Mouse (Mus musculus) MEL (cell line): ENCODE data around the gene Dram1. TPM values are rescaled to one million over a fixed set of nuclear protein-coding genes. Genes with fewer than 3 reads are reported as not detected.
A peak's percentile ranks its signal among the peaks of the same experiment; 100 is the strongest.

ENCODE experiments used
- DNase-seq: peaks from one replicate; pipeline ENCODE4 v3.0.0; 2011; ENCODE audit warnings: low read depth, low spot score
- H3K27ac ChIP-seq: 2 replicates; pipeline ENCODE4 v1.5.1; 2012; ENCODE audit warnings: low read depth, mild to moderate bottlenecking, control low read depth, low read length, moderate library complexity; ENCODE audit not compliant: control insufficient read depth
- H3K27me3 ChIP-seq, 2 experiments: fragments of 150-350 bp in 1 of 2; sonication (generic) in 1 of 2; 2 replicates each; pipeline ENCODE4 v1.6.1; 2012; ENCODE audit warnings: low read length in 2 of 2, mild to moderate bottlenecking in 2 of 2, improper control_type of control experiment in 1 of 2, moderate library complexity in 1 of 2; ENCODE audit not compliant: insufficient read depth in 2 of 2, control insufficient read depth in 1 of 2
- H3K36me3 ChIP-seq, 2 experiments: 2 replicates each; pipeline ENCODE4 v1.6.1; 2012 to 2014; ENCODE audit warnings: low read length in 2 of 2, improper control_type of control experiment in 1 of 2, inconsistent platforms in 1 of 2, mild to moderate bottlenecking in 1 of 2; ENCODE audit not compliant: insufficient read depth in 2 of 2, control insufficient read depth in 1 of 2
- H3K4me1 ChIP-seq, 2 experiments: fragments of 150-350 bp in 1 of 2; sonication (generic) in 1 of 2; 2 replicates each; pipeline ENCODE4 v1.6.1; 2012; ENCODE audit warnings: low read length in 2 of 2, improper control_type of control experiment in 1 of 2, mild to moderate bottlenecking in 1 of 2; ENCODE audit not compliant: insufficient read depth in 2 of 2, control insufficient read depth in 1 of 2
- H3K4me3 ChIP-seq, 2 experiments: fragments of 150-350 bp in 1 of 2; sonication (generic) in 1 of 2; 2 replicates each; pipeline ENCODE4 v1.5.1; 2012; ENCODE audit warnings: low read depth in 2 of 2, low read length in 2 of 2, mild to moderate bottlenecking in 2 of 2, moderate library complexity in 2 of 2, control low read depth in 1 of 2, improper control_type of control experiment in 1 of 2; ENCODE audit not compliant: control insufficient read depth in 1 of 2, insufficient read depth in 1 of 2
- H3K79me2 ChIP-seq: 2 replicates; pipeline ENCODE4 v1.6.1; 2012; ENCODE audit warnings: mild to moderate bottlenecking, low read length, moderate library complexity; ENCODE audit not compliant: control insufficient read depth, poor library complexity, insufficient read depth
- H3K9ac ChIP-seq: 2 replicates; pipeline ENCODE4 v1.6.1; 2012; ENCODE audit warnings: low read depth, mild to moderate bottlenecking, control low read depth, low read length, moderate library complexity; ENCODE audit not compliant: control insufficient read depth, poor library complexity, severe bottlenecking
- H3K9me3 ChIP-seq: fragments of 150-350 bp; sonication (generic); replicated peaks from 2 replicates; pipeline ENCODE4 v1.6.1; 2012; ENCODE audit warnings: mild to moderate bottlenecking, low read length, improper control_type of control experiment, moderate library complexity; ENCODE audit not compliant: insufficient read depth
- CTCF ChIP-seq, 3 experiments: IDR thresholded peaks in 2 of 3; conservative IDR thresholded peaks in 1 of 3; 2 replicates each; pipeline ENCODE4 v1.5.1; 2011 to 2012; ENCODE audit warnings: low read length in 3 of 3, low read depth in 2 of 3, mild to moderate bottlenecking in 2 of 3, improper control_type of control experiment in 1 of 3, inconsistent platforms in 1 of 3, mixed read lengths in 1 of 3, moderate library complexity in 1 of 3; ENCODE audit not compliant: control insufficient read depth in 1 of 3, insufficient read depth in 1 of 3, poor library complexity in 1 of 3, severe bottlenecking in 1 of 3
- ELF1 ChIP-seq: IDR thresholded peaks from 2 replicates; pipeline ENCODE4 v1.6.1; 2014; ENCODE audit warnings: low read depth, mild to moderate bottlenecking, inconsistent platforms, low read length, improper control_type of control experiment, moderate library complexity
- ETS1 ChIP-seq: IDR thresholded peaks from 2 replicates; pipeline ENCODE4 v1.6.1; 2012; ENCODE audit warnings: low read depth, mild to moderate bottlenecking, inconsistent platforms, low read length, improper control_type of control experiment, moderate library complexity
- GATA1 ChIP-seq: IDR thresholded peaks from 2 replicates; pipeline ENCODE4 v1.6.1; 2011; ENCODE audit warnings: low read depth, low read length, improper control_type of control experiment
- MAFK ChIP-seq: IDR thresholded peaks from 2 replicates; pipeline ENCODE4 v1.6.1; 2011; ENCODE audit warnings: low read depth, mild to moderate bottlenecking, low read length, improper control_type of control experiment, borderline replicate concordance
- NELFE ChIP-seq: IDR thresholded peaks from 2 replicates; pipeline ENCODE4 v1.6.1; 2011; ENCODE audit warnings: low read depth, low read length, improper control_type of control experiment
- NRF1 ChIP-seq: IDR thresholded peaks from 2 replicates; pipeline ENCODE4 v1.6.1; 2014; ENCODE audit warnings: low read depth, mild to moderate bottlenecking, inconsistent platforms, low read length, improper control_type of control experiment, moderate library complexity; ENCODE audit not compliant: poor library complexity, insufficient read depth, severe bottlenecking
- POLR2A ChIP-seq, 2 experiments: IDR thresholded peaks; 2 replicates each; pipeline ENCODE4 v1.6.1; 2011 to 2012; ENCODE audit warnings: low read length in 2 of 2, mild to moderate bottlenecking in 2 of 2, control low read depth in 1 of 2, improper control_type of control experiment in 1 of 2, low read depth in 1 of 2, moderate library complexity in 1 of 2; ENCODE audit not compliant: control insufficient read depth in 1 of 2, insufficient read depth in 1 of 2, poor library complexity in 1 of 2
- POLR2AphosphoS2 ChIP-seq: IDR thresholded peaks from 2 replicates; pipeline ENCODE4 v1.6.1; 2011; ENCODE audit warnings: low read length, improper control_type of control experiment
- RCOR1 ChIP-seq: IDR thresholded peaks from 2 replicates; pipeline ENCODE4 v1.6.1; 2012; ENCODE audit warnings: low read depth, mild to moderate bottlenecking, inconsistent platforms, low read length, improper control_type of control experiment
- TCF12 ChIP-seq: IDR thresholded peaks from 2 replicates; pipeline ENCODE4 v1.6.1; 2014; ENCODE audit warnings: low read depth, mild to moderate bottlenecking, inconsistent platforms, low read length, improper control_type of control experiment, moderate library complexity
- ZNF384 ChIP-seq: IDR thresholded peaks from 2 replicates; pipeline ENCODE4 v1.6.1; 2012; ENCODE audit warnings: low read depth, mild to moderate bottlenecking, inconsistent platforms, low read length, improper control_type of control experiment
- polyA plus RNA-seq, 2 experiments: library from polyadenylated mRNA; stranded (reverse) in 1 of 2; unstranded in 1 of 2; fragments of >175 nt in 1 of 2; fragments of >200 nt in 1 of 2; gene quantifications; 2 replicates each; pipeline versions ENCODE4 v1.2.1 to v1.2.4; 2012; ENCODE audit warnings: low replicate concordance in 2 of 2, low read depth in 1 of 2; ENCODE audit not compliant: insufficient read length in 2 of 2, insufficient read depth in 1 of 2, missing spikeins in 1 of 2
- total RNA-seq: library from RNA; depleted of rRNA; stranded (reverse); fragments of 300-350 nt; gene quantifications from 2 replicates; pipeline ENCODE4 v1.2.3, GENCODE M21; 2012

Gene Dram1
- total and polyA plus RNA-seq, 3 experiments = 0.17 TPM; not detected in 2

GRCm38 (mm10) chr10:88351411-88352103 lies 27.3 kb downstream of the Dram1 start (continued):
- TF ChIP-seq ETS1 (peak; percentile 44; the same call in 1 of the 2 replicates), POLR2A (IDR thresholded peaks at IDR 0.05; ENCODE audit: control insufficient read depth in 1 of 2, insufficient read depth in 1 of 2, low read depth in 1 of 2, low read length in 2 of 2, poor library complexity in 1 of 2) (no peak), GATA1 (peak; percentile 81)
- TF ChIP-seq, all 39 proteins: peak for 7

- no peaks in the 10 kb centered on the region for H3K79me2 ChIP-seq
- no peak overlapping the region for H3K27ac ChIP-seq
- H3K27me3 ChIP-seq = no peaks in the 10 kb centered on the region
- no peak for DNase-seq
- 0 out of 4 replicates have a peak, but pooled peaks cover 0 to 7% of the 10 kb centered on the region in 2 experiments for H3K4me1 ChIP-seq
- peaks cover 0 to 8% of the 10 kb centered on the region in 2 experiments; a peak in 2 of 4 replicates for H3K36me3 ChIP-seq
- no peak overlapping the region for H3K4me3 ChIP-seq
- TF ChIP-seq ELF1 = no peak
- no peaks in the 10 kb centered on the region for H3K9me3 ChIP-seq
- H3K9ac ChIP-seq = no peak overlapping the region
Observed at GRCm38 (mm10) chr10:88350687-88351086, 28.2 kb downstream of the Dram1 start.

- Histone ChIP-seq H3K36me3 (peaks cover 0 to 8% of the 10 kb centered on the region in 2 experiments; a peak in 2 of 4 replicates), H3K9ac (no peak overlapping the region), H3K27me3 (no peaks in the 10 kb centered on the region)
- TF ChIP-seq MAFK = no peak
- TF ChIP-seq GATA1 = no peak
- no peak for TF ChIP-seq NRF1
- no peak for TF ChIP-seq CTCF (IDR thresholded peaks at IDR 0.05 in 2 of 3, conservative IDR thresholded peaks at IDR 0.05 in 1 of 3; ENCODE audit: control insufficient read depth in 1 of 3, insufficient read depth in 1 of 3, low read depth in 2 of 3, low read length in 3 of 3, poor library complexity in 1 of 3, severe bottlenecking in 1 of 3)
- TF ChIP-seq TCF12 = no peak
- no peak for TF ChIP-seq NELFE
- TF ChIP-seq POLR2AphosphoS2 = no peak
- no peak for TF ChIP-seq RCOR1
- TF ChIP-seq ZNF384 = no peak
- TF ChIP-seq, all 39 proteins: peak for 0
- Histone ChIP-seq H3K79me2 (no peaks in the 10 kb centered on the region), H3K9me3 (no peaks in the 10 kb centered on the region), H3K4me3 (no peak overlapping the region), H3K27ac (no peak overlapping the region), H3K4me1 (0 out of 4 replicates have a peak, but pooled peaks cover 0 to 7% of the 10 kb centered on the region in 2 experiments)
- no peak for DNase-seq
Observed at GRCm38 (mm10) chr10:88349800-88350199, 29.1 kb downstream of the Dram1 start.
